Mouse (Mus musculus): ENCODE data around the gene Adcy1. TPM values are rescaled to one million over a fixed set of nuclear protein-coding genes. Genes with fewer than 3 reads are reported as not detected.
A peak's percentile ranks its signal among the peaks of the same experiment; 100 is the strongest.

The Adcy1 gene
- polyA plus RNA-seq, 1 experiment from 2014 or later = 0.07 TPM

DNA sequence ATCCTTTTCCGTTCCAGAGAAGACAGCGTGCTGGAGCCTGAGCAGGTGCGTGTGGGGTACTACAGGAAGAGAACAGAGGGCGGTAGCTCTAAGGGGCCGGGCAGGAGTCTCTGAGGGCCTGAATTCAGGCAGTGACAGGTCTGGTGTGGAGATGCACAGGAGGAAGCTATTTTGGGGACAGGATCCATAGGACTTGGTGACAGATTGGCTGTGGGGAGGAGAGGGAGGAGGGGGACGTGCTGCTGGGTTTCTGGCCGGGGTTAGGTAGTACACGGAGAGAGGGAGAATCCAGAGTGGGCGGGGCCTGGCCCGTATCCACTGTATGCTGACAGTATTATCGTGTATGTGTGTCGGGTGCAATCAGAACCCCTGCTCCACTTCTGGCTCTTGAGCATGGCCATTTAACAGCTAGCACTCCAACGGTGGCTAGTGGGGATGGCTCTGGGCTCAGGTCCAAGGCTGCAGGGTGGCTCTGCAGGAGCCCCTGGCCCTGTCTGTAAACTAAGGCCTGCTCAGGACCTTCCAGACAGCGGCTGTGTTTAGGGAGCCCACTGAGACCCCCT lies 7.8 kb upstream of the Adcy1 start:
- Histone ChIP-seq H3K27me3 (peaks cover 46% of the 10 kb centered on the region), H3K9ac (no peak overlapping the region), H3K4me1 (replicated peaks) (no peaks in the 10 kb centered on the region), H3K9me3 (replicated peaks) (no peaks in the 10 kb centered on the region), H3K4me3 (replicated peaks) (no peak overlapping the region), H3K27ac (replicated peaks) (no peak overlapping the region), H3K36me3 (replicated peaks) (no peaks in the 10 kb centered on the region), H3K4me2 (no peak overlapping the region)
- 19% methylated on average over 14 of the region's 14 CpGs for WGBS (ENCODE audit: insufficient replicate concordance)
- ATAC-seq (ENCODE audit: insufficient read depth) = no peak

DNA sequence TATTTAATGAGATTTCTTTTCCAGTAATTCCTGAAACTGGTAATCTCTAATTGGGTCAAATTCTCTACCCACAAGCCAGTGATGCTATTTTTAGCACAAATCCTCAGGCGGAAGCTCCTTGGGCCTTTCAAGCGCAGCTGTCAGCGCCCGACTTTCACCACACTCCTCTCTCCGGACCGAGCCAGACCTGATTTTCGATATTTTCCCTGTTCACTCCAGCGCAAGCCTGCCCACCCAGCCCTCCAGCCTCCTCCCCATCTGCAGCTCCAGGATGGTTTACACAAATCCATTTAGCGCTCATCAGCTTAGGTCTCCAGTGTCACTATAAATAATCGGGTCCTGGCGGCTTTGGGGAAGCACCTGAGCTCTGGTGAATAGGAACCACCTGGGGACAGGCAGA lies 7.2 kb upstream of the Adcy1 start:
- Histone ChIP-seq H3K4me3 (replicated peaks) (no peak overlapping the region), H3K4me1 (replicated peaks) (no peaks in the 10 kb centered on the region), H3K27ac (replicated peaks) (no peak overlapping the region), H3K4me2 (no peak overlapping the region), H3K27me3 (peaks cover 51% of the 10 kb centered on the region), H3K9ac (no peak overlapping the region), H3K36me3 (replicated peaks) (no peaks in the 10 kb centered on the region), H3K9me3 (replicated peaks) (no peaks in the 10 kb centered on the region)
- 20% methylated on average over 11 of the region's 11 CpGs for WGBS (ENCODE audit: insufficient replicate concordance)
- ATAC-seq (ENCODE audit: insufficient read depth) = no peak

DNA sequence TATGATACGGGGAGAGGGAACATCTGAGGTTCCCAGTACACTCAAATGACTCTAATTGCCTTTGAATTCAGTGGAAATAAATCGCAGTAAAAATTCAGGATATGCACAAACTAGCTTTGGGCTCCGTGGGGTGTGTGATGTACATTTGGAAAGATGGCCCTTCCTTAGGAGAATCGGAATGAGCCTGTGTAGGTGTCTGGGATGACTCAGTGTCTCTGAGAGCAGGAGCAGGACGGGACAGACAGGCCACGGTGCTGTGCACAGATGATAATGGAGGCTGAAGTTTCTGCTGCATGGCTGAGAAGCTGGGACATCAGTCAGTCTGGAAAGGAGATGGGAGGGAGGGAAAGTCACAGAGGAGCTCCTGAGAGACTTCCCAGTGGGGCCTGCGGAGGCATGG lies 5.5 kb upstream of the Adcy1 start:
- Histone ChIP-seq H3K9me3 (replicated peaks) (no peaks in the 10 kb centered on the region), H3K4me2 (no peak overlapping the region), H3K4me3 (replicated peaks) (no peak overlapping the region), H3K4me1 (replicated peaks) (no peaks in the 10 kb centered on the region), H3K9ac (no peak overlapping the region), H3K36me3 (replicated peaks) (no peaks in the 10 kb centered on the region), H3K27ac (replicated peaks) (no peak overlapping the region), H3K27me3 (peaks cover 67% of the 10 kb centered on the region)
- ATAC-seq (ENCODE audit: insufficient read depth) = no peak
- 58% methylated on average over 7 of the region's 7 CpGs for WGBS (ENCODE audit: insufficient replicate concordance)

DNA sequence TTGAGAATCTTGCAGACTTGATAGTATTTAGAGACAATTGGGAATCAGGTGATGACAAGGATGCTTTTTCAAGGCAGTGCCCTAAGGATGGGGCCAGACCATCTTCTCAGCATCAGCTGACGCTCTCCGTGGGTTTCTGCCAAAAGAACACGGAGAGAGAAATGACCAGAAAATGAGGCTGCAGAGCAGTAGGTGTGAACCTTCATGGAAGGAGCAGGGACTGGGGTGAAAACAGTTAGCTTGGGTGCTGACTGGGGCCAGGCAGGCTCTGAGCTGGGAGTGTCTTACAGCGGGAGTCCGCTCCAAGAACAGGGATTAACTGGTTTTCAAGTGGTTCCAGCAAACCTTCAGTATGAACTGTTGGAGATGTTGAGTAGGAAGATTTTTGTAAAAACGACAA lies 1.3 kb upstream of the Adcy1 start:
- H3K9ac ChIP-seq = no peak overlapping the region
- no peak overlapping the region for H3K4me2 ChIP-seq
- H3K36me3 ChIP-seq (replicated peaks) = no peaks in the 10 kb centered on the region
- WGBS (ENCODE audit: insufficient replicate concordance) = 31% methylated on average over 6 of the region's 6 CpGs
- ATAC-seq (ENCODE audit: insufficient read depth) = no peak
- H3K27me3 ChIP-seq = peaks cover 84% of the 10 kb centered on the region
- H3K4me3 ChIP-seq (replicated peaks) = no peak overlapping the region
- H3K27ac ChIP-seq (replicated peaks) = no peak overlapping the region
- H3K4me1 ChIP-seq (replicated peaks) = 0 out of 2 replicates have a peak, but pooled peaks cover 4% of the 10 kb centered on the region
- no peaks in the 10 kb centered on the region for H3K9me3 ChIP-seq (replicated peaks)

DNA sequence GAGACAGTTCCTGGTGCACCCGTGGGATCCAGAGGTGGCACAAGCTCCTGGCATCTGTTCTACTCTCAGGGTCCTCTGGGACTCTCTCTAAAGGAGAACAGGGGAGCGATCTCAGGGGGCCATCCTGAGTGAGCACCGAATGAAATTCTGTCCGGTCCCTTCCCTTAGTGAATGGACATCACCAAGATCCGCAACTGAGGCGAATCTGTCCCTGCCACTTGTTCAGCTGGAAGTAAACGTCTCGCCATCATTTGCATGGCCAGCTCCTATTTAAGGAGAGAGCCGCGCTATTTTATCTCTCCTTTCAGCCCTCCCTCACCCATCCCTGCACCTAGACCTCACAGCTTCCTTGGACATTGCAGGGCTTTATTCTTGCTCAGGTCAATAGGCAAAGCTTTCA lies 723 bp upstream of the Adcy1 start:
- H3K36me3 ChIP-seq (replicated peaks) = no peaks in the 10 kb centered on the region
- peaks cover 78% of the 10 kb centered on the region for H3K27me3 ChIP-seq
- WGBS (ENCODE audit: insufficient replicate concordance) = 11% methylated on average over 10 of the region's 10 CpGs
- no peaks in the 10 kb centered on the region for H3K9me3 ChIP-seq (replicated peaks)
- no peak overlapping the region for H3K4me2 ChIP-seq
- 0 out of 2 replicates have a peak, but pooled peaks cover 4% of the 10 kb centered on the region for H3K4me1 ChIP-seq (replicated peaks)
- H3K27ac ChIP-seq (replicated peaks) = no peak overlapping the region
- no peak overlapping the region for H3K4me3 ChIP-seq (replicated peaks)
- H3K9ac ChIP-seq = no peak overlapping the region
- ATAC-seq (ENCODE audit: insufficient read depth) = no peak

GRCm38 (mm10) chr11:7063681-7064267 lies 485 bp downstream of the Adcy1 start:
- Histone ChIP-seq H3K27me3 (peaks cover 70% of the 10 kb centered on the region), H3K27ac (replicated peaks) (no peak overlapping the region), H3K9ac (no peak overlapping the region), H3K36me3 (replicated peaks) (no peaks in the 10 kb centered on the region), H3K4me3 (replicated peaks) (peak overlapping the region; percentile 40), H3K4me2 (peak overlapping the region; percentile 61), H3K9me3 (replicated peaks) (no peaks in the 10 kb centered on the region), H3K4me1 (replicated peaks) (0 out of 2 replicates have a peak, but pooled peaks cover 4% of the 10 kb centered on the region)
- ATAC-seq (ENCODE audit: insufficient read depth) = no peak
- WGBS (ENCODE audit: insufficient replicate concordance) = 1% methylated on average over 52 of the region's 53 CpGs

DNA sequence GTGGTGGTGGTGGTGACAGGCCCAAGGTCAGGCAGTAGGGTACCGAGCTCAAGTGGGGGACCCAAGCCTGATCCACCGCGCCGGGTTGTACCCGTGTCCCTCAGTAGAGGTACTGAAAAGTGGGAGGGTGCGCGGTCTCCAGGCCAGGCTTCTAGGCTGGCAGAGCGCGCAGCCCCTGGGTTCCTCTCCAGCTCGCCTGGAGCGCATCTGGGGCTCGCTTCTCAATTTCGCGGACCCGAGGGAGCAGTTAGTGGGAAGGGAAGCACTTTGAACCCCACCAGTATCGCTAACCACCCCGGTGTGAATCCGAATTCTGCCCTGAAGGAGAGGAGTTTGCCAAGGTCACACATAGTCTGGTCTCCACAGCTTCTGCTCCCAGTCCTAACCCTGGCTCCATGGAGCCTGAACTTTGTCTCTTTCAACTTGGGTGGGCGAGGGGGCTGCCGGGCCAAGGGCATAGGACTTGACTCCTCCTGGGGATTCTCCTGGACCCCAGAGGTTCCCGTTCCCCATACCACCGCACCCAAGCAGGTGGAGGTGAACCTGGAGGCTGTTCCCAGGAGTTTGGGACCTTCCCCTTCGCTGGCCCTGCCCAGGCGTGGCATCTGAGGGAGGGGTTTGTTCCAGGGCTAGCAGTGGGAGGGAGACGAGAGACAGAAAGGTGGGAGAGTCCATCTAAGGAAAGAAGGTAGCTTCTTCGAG lies 1.3 kb downstream of the Adcy1 start:
- 6% methylated on average over 26 of the region's 26 CpGs for WGBS (ENCODE audit: insufficient replicate concordance)

GRCm38 (mm10) chr11:7065388-7065787 lies 2.1 kb downstream of the Adcy1 start:
- H3K36me3 ChIP-seq (replicated peaks) = no peaks in the 10 kb centered on the region
- H3K9ac ChIP-seq = no peak overlapping the region
- H3K4me3 ChIP-seq (replicated peaks) = no peak overlapping the region
- 0 out of 2 replicates have a peak, but pooled peaks cover 4% of the 10 kb centered on the region for H3K4me1 ChIP-seq (replicated peaks)
- H3K9me3 ChIP-seq (replicated peaks) = no peaks in the 10 kb centered on the region
- no peak overlapping the region for H3K4me2 ChIP-seq
- ATAC-seq (ENCODE audit: insufficient read depth) = no peak
- H3K27me3 ChIP-seq = peaks cover 59% of the 10 kb centered on the region
- no peak overlapping the region for H3K27ac ChIP-seq (replicated peaks)
- 4% methylated on average over 4 of the region's 4 CpGs for WGBS (ENCODE audit: insufficient replicate concordance)

More for the DNA sequence above, 1.3 kb downstream of the Adcy1 start:
- no peak overlapping the region for H3K27ac ChIP-seq (replicated peaks)
- no peaks in the 10 kb centered on the region for H3K36me3 ChIP-seq (replicated peaks)
- H3K4me1 ChIP-seq (replicated peaks) = 0 out of 2 replicates have a peak, but pooled peaks cover 4% of the 10 kb centered on the region
- ATAC-seq (ENCODE audit: insufficient read depth) = no peak
- no peak overlapping the region for H3K4me3 ChIP-seq (replicated peaks)
- no peaks in the 10 kb centered on the region for H3K9me3 ChIP-seq (replicated peaks)
- H3K9ac ChIP-seq = no peak overlapping the region
- H3K27me3 ChIP-seq = peaks cover 62% of the 10 kb centered on the region
- no peak overlapping the region for H3K4me2 ChIP-seq

DNA sequence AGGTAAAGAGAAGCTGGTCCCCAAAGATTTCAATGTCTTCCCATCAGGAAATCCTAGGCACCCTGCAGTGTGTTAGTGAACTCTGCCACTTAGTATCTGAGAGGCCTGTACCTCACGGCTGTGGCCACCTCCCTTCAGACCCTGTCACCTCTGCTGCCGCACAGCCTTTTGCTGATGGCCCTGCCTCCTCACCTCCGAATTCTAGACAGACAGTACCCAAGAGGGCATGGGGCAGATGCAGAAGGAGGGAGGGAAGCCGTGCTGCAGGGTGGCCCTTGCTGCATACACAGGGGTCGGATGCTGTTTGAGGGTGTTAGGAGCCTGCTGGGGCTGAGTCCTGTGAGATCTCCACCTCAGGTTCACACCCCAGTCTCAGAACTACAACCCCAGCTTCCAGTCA lies 2.6 kb downstream of the Adcy1 start:
- H3K27me3 ChIP-seq = peaks cover 54% of the 10 kb centered on the region

GRCm38 (mm10) chr11:7067263-7067662 lies 4.0 kb downstream of the Adcy1 start:
- Histone ChIP-seq H3K27me3 (peaks cover 41% of the 10 kb centered on the region), H3K9ac (no peak overlapping the region), H3K9me3 (replicated peaks) (no peaks in the 10 kb centered on the region), H3K4me2 (no peak overlapping the region), H3K4me3 (replicated peaks) (no peak overlapping the region), H3K36me3 (replicated peaks) (no peaks in the 10 kb centered on the region), H3K27ac (replicated peaks) (no peak overlapping the region), H3K4me1 (replicated peaks) (0 out of 2 replicates have a peak, but pooled peaks cover 4% of the 10 kb centered on the region)
- no peak for ATAC-seq (ENCODE audit: insufficient read depth)
- 38% methylated on average over 4 of the region's 4 CpGs for WGBS (ENCODE audit: insufficient replicate concordance)

More for the DNA sequence above, 2.6 kb downstream of the Adcy1 start:
- no peak for ATAC-seq (ENCODE audit: insufficient read depth)
- no peaks in the 10 kb centered on the region for H3K9me3 ChIP-seq (replicated peaks)
- H3K27ac ChIP-seq (replicated peaks) = no peak overlapping the region
- no peak overlapping the region for H3K4me3 ChIP-seq (replicated peaks)
- no peaks in the 10 kb centered on the region for H3K36me3 ChIP-seq (replicated peaks)
- WGBS (ENCODE audit: insufficient replicate concordance) = 28% methylated on average over 5 of the region's 5 CpGs
- no peak overlapping the region for H3K9ac ChIP-seq
- H3K4me2 ChIP-seq = no peak overlapping the region
- 0 out of 2 replicates have a peak, but pooled peaks cover 4% of the 10 kb centered on the region for H3K4me1 ChIP-seq (replicated peaks)

DNA sequence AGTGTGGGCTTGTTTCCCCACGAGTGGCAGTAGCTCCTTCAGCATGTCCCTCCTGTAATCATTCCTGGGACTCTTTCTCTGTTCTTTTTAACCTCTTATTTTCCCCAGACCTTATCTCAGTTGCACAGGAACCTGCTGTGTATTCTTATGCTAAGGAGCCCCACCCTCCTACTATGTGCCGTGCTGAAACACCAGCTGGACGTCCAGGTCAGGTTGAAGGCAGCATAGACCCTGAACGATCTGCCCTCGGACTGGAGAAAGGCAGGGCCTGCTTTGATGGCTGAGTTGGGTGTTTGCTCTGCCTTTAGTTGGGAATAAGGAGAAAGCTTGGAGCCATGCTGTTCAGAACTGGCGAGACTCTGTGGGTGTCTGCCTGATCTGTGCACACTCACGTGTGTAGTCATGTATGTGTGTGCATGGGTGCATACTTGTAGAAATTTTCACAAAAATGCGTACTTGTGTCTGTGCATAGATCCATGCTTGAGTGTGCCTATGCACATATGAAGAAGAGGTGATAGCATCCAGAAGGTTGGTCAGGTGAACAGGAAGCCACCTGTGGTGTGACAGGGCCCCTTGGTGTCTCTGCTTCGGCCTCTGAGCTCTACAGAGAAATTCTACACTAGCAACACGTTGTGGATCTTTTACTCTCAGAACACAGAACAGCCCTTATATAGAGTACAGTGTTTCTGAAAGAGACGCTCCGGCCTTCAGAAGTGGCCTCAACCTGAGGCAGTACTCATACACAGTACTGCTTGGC lies 5.4 kb downstream of the Adcy1 start:
- H3K4me2 ChIP-seq = no peak overlapping the region

More for the DNA sequence above, 5.4 kb downstream of the Adcy1 start:
- no peak overlapping the region for H3K9ac ChIP-seq
- H3K36me3 ChIP-seq (replicated peaks) = no peaks in the 10 kb centered on the region
- H3K9me3 ChIP-seq (replicated peaks) = no peaks in the 10 kb centered on the region
- peaks cover 28% of the 10 kb centered on the region for H3K27me3 ChIP-seq
- no peak overlapping the region for H3K27ac ChIP-seq (replicated peaks)
- 0 out of 2 replicates have a peak, but pooled peaks cover 4% of the 10 kb centered on the region for H3K4me1 ChIP-seq (replicated peaks)
- H3K4me3 ChIP-seq (replicated peaks) = no peak overlapping the region
- 58% methylated on average over 12 of the region's 12 CpGs for WGBS (ENCODE audit: insufficient replicate concordance)
- ATAC-seq (ENCODE audit: insufficient read depth) = no peak

Data from liver, embryonic 15.5 days (tissue).